ENCODE assay signal across 8 mouse cellular contexts in genomic region chr7:88278628-88279196, GRCm38 (mm10). TPM values are rescaled to one million over a fixed set of nuclear protein-coding genes. Genes with fewer than 3 reads are reported as not detected.
A peak's percentile ranks its signal among the peaks of the same experiment; 100 is the strongest.
DNase-seq lines count a peak whose midpoint lies in the region; ATAC-seq lines count a peak whose summit lies in the region.

No protein-coding gene starts in this region.

- peak; percentile 9 for DNase-seq in embryo, embryonic 10.5 days (ENCODE audit: low spot score)
- DNase-seq in embryo, embryonic 9.5 days (ENCODE audit: extremely low spot score) = no peak
- peak; percentile 2 for DNase-seq in thymus, postnatal 0 days (ENCODE audit: low spot score)
- DNase-seq in thymus, postnatal 25 days = no peak
- DNase-seq in cerebellum, postnatal 14 days = no peak
- DNase-seq in thymus, postnatal 36 days = no peak

- H3K9me3 ChIP-seq in liver, embryonic 16.5 days (replicated peaks; ENCODE audit: control insufficient read depth, low read length) = no peaks in the 10 kb centered on the region

- H3K36me3 ChIP-seq in liver, embryonic 16.5 days (ENCODE audit: control insufficient read depth, insufficient read depth) = no peaks in the 10 kb centered on the region

- H3K27ac ChIP-seq in liver, embryonic 16.5 days (ENCODE audit: low read length) = 0 out of 2 replicates have a peak overlapping the region, but pooled peaks have one; percentile 63

- no peak for ATAC-seq in liver, embryonic 16.5 days (ENCODE audit: low read depth)
- ATAC-seq in activated CD4-positive, CD25-positive, alpha-beta regulatory T cell, adult 4 months = no peak

- no peaks in the 10 kb centered on the region; the same call in 1 of the 2 replicates for H3K4me1 ChIP-seq in liver, embryonic 16.5 days (ENCODE audit: control insufficient read depth, low read depth, low read length)

- H3K27me3 ChIP-seq in liver, embryonic 16.5 days (ENCODE audit: control insufficient read depth, insufficient read depth, low read depth, low read length) = no peaks in the 10 kb centered on the region

- no peak overlapping the region for H3K9ac ChIP-seq in liver, embryonic 16.5 days (ENCODE audit: low read depth, low read length)

- 12% methylated on average over 8 of the region's 8 CpGs for WGBS in liver, embryonic 16.5 days (ENCODE audit: insufficient replicate concordance)

- peak overlapping the region; percentile 76 for H3K4me2 ChIP-seq in liver, embryonic 16.5 days (ENCODE audit: low read depth, low read length)

- H3K4me3 ChIP-seq in liver, embryonic 16.5 days (ENCODE audit: low read depth, low read length) = peak overlapping the region; percentile 59

RNA-seq across cellular contexts. Expression of gene Ctsc, which starts 0.8 kb away (rescaled TPM):
- 77.2 and 81.8 TPM in 2 replicates for polyA plus RNA-seq in thymus, postnatal 0 days (2015; fragmentation: Nextera tagmentation; extraction: Ambion mirVana)
- 50.5 and 56.7 TPM in 2 replicates for polyA plus RNA-seq in liver, embryonic 16.5 days (2015; fragmentation: Nextera tagmentation; extraction: Ambion mirVana)
- 100 to 1,000 TPM; 111 to 119 TPM for polyA plus RNA-seq in activated CD4-positive, CD25-positive, alpha-beta regulatory T cell, adult 4 months (2017; shearing (Covaris generic))

Comparison
In these comparisons a context has a peak if more than half of its experiments do, and no peak if none do; other contexts are left out.
1. DNase-seq: peak in embryo, embryonic 10.5 days (single experiment) and thymus, postnatal 0 days (single experiment); none in embryo, embryonic 9.5 days (single experiment), thymus, postnatal 25 days (single experiment), cerebellum, postnatal 14 days (0 of 2) and thymus, postnatal 36 days (0 of 2).